ENCODE assay signal across 18 mouse cellular contexts in the genomic region with DNA sequence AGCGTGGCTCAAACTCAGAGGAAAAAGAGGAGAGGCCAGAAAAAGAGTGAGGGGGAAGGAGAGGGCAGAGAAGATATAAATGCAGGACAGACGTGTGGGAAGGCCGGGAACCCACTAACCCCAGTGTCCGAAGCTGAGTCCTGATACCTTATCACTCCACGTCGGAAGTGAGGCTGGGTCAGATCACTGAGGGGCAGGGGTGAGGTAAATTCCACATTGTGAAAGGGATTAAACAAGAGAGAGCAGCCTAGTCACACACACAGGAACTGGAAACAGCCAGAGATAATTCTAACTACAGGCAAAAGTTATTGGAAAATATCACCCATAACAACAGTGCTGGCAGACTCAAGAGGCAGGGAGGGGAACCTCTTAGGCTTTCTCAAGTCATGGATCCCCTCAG. TPM values are rescaled to one million over a fixed set of nuclear protein-coding genes. Genes with fewer than 3 reads are reported as not detected.
A peak's percentile ranks its signal among the peaks of the same experiment; 100 is the strongest.
DNase-seq lines count a peak whose midpoint lies in the region; ATAC-seq and TF ChIP-seq lines count a peak whose summit lies in the region.
"Had no signal": no experiment of that assay in that cellular context is flagged by ENCODE, and none has a peak within 500 bp of the region (broad histone marks: within the 10 kb centered on the region; RNA-seq: fewer than 3 reads in every experiment).

No protein-coding gene starts in this region.

- H3K4me3 ChIP-seq in heart, embryonic 11.5 days (ENCODE audit: low read depth, low read length): no peak overlapping the region
- no peak overlapping the region for H3K4me3 ChIP-seq in heart, embryonic 15.5 days
- H3K4me3 ChIP-seq in liver, embryonic 12.5 days: no peak overlapping the region; the same call in 1 of the 2 replicates
- H3K4me3 ChIP-seq in liver, embryonic 14.5 days (ENCODE audit: insufficient read depth in 1 of 2, low read depth in 2 of 2, low read length in 2 of 2): no peak overlapping the region
- H3K4me3 ChIP-seq: embryonic facial prominence, embryonic 10.5 days; forebrain, embryonic 15.5 days had no signal

- 20% methylated on average over 6 of the region's 6 CpGs for WGBS in heart, embryonic 11.5 days (ENCODE audit: insufficient replicate concordance)
- 22% methylated on average over 6 of the region's 6 CpGs for WGBS in heart, embryonic 15.5 days
- WGBS in liver, embryonic 12.5 days (ENCODE audit: insufficient replicate concordance): 30% methylated on average over 6 of the region's 6 CpGs
- 42% methylated on average over 6 of the region's 6 CpGs for WGBS in liver, embryonic 14.5 days (ENCODE audit: insufficient replicate concordance)

- intact Hi-C loops in heart, postnatal 36 days (cut with DNase I): no loop called here
- intact Hi-C loops in gastrocnemius, postnatal 14 days (cut with DNase I; ENCODE audit: low total_unique reads): no loop called here

- H3K4me1 ChIP-seq in heart, embryonic 11.5 days (ENCODE audit: control insufficient read depth, insufficient read depth, low read length): peaks cover 29% of the 10 kb centered on the region
- peaks cover under 1% of the 10 kb centered on the region; the same call in 1 of the 2 replicates for H3K4me1 ChIP-seq in heart, embryonic 15.5 days (replicated peaks)
- peaks cover 80% of the 10 kb centered on the region for H3K4me1 ChIP-seq in liver, embryonic 12.5 days
- peaks cover 2 to 22% of the 10 kb centered on the region in 2 experiments for H3K4me1 ChIP-seq in liver, embryonic 14.5 days (replicated peaks; ENCODE audit: control insufficient read depth in 2 of 2, insufficient read depth in 2 of 2, low read length in 1 of 2)

- H3K27me3 ChIP-seq in heart, embryonic 11.5 days (ENCODE audit: control insufficient read depth, insufficient read depth, low read length): no peaks in the 10 kb centered on the region
- no peaks in the 10 kb centered on the region for H3K27me3 ChIP-seq in heart, embryonic 15.5 days
- no peaks in the 10 kb centered on the region for H3K27me3 ChIP-seq in liver, embryonic 12.5 days (replicated peaks)
- H3K27me3 ChIP-seq in liver, embryonic 14.5 days (ENCODE audit: control insufficient read depth, insufficient read depth, low read length): no peaks in the 10 kb centered on the region
- H3K27me3 ChIP-seq: forebrain, embryonic 15.5 days had no signal

- no peaks in the 10 kb centered on the region for H3K9me3 ChIP-seq in heart, embryonic 11.5 days (replicated peaks; ENCODE audit: control insufficient read depth, low read length)
- no peaks in the 10 kb centered on the region for H3K9me3 ChIP-seq in heart, embryonic 15.5 days (replicated peaks)
- no peaks in the 10 kb centered on the region for H3K9me3 ChIP-seq in liver, embryonic 12.5 days (replicated peaks)
- H3K9me3 ChIP-seq in liver, embryonic 14.5 days (ENCODE audit: control insufficient read depth, low read length): no peaks in the 10 kb centered on the region
- H3K9me3 ChIP-seq: embryonic facial prominence, embryonic 10.5 days; forebrain, embryonic 15.5 days had no signal

- H3K36me3 ChIP-seq in heart, embryonic 11.5 days (ENCODE audit: control insufficient read depth, insufficient read depth, low read length): peaks cover 27% of the 10 kb centered on the region
- H3K36me3 ChIP-seq in heart, embryonic 15.5 days: peaks cover 35% of the 10 kb centered on the region
- H3K36me3 ChIP-seq in liver, embryonic 12.5 days: peaks cover 100% of the 10 kb centered on the region
- peaks cover 98% of the 10 kb centered on the region for H3K36me3 ChIP-seq in liver, embryonic 14.5 days (replicated peaks; ENCODE audit: control insufficient read depth, insufficient read depth, low read depth)

- DNase-seq in heart, postnatal 36 days: no peak
- no peak for DNase-seq in heart, adult 8-10 months (ENCODE audit: low spot score)
- no peak for DNase-seq in liver, embryonic 14.5 days (ENCODE audit: low read depth in 3 of 3, low spot score in 3 of 3)
- no peak for DNase-seq in gastrocnemius, postnatal 14 days
- DNase-seq: adrenal gland, adult 8-10 months; adrenal gland, postnatal 36 days; cerebellum, adult 2 months; cerebellum, postnatal 10 days; kidney, adult 8-10 months had no signal

- TF ChIP-seq CTCF in liver, embryonic 14.5 days (IDR thresholded peaks at IDR 0.05; ENCODE audit: low read depth): no peak

- peak overlapping the region; percentile 59 for H3K27ac ChIP-seq in heart, embryonic 11.5 days (ENCODE audit: low read depth, low read length)
- 0 out of 2 replicates have a peak overlapping the region, but pooled peaks have one; percentile 17 for H3K27ac ChIP-seq in heart, embryonic 15.5 days
- peak overlapping the region; percentile 27; the same call in 1 of the 2 replicates for H3K27ac ChIP-seq in liver, embryonic 12.5 days
- no peak overlapping the region for H3K27ac ChIP-seq in liver, embryonic 14.5 days
- H3K27ac ChIP-seq: embryonic facial prominence, embryonic 10.5 days; forebrain, embryonic 15.5 days had no signal

- 0 out of 2 replicates have a peak overlapping the region, but pooled peaks have one; percentile 14 for H3K4me2 ChIP-seq in heart, embryonic 11.5 days
- no peak overlapping the region for H3K4me2 ChIP-seq in heart, embryonic 15.5 days
- peak overlapping the region; percentile 75 for H3K4me2 ChIP-seq in liver, embryonic 12.5 days
- H3K4me2 ChIP-seq in liver, embryonic 14.5 days (ENCODE audit: low read depth): peak overlapping the region; percentile 11; the same call in 1 of the 2 replicates
- H3K4me2 ChIP-seq: forebrain, embryonic 15.5 days had no signal

- no peak for TF ChIP-seq EP300 in liver, embryonic 14.5 days (IDR thresholded peaks at IDR 0.05; ENCODE audit: low read depth)

- H3K9ac ChIP-seq in heart, embryonic 11.5 days (ENCODE audit: low read depth, low read length): no peak overlapping the region
- no peak overlapping the region for H3K9ac ChIP-seq in heart, embryonic 15.5 days
- no peak overlapping the region for H3K9ac ChIP-seq in liver, embryonic 12.5 days
- no peak overlapping the region for H3K9ac ChIP-seq in liver, embryonic 14.5 days (replicated peaks)
- H3K9ac ChIP-seq: forebrain, embryonic 15.5 days had no signal

- no peak for ATAC-seq in heart, embryonic 11.5 days (replicated peaks; ENCODE audit: insufficient number of reproducible peaks, low FRiP score, low TSS enrichment)
- ATAC-seq in heart, embryonic 15.5 days (replicated peaks; ENCODE audit: insufficient number of reproducible peaks, insufficient read depth, low FRiP score, low read depth): 0 out of 2 replicates have a peak, but pooled peaks have one; percentile 44
- no peak for ATAC-seq in liver, embryonic 12.5 days
- ATAC-seq in liver, embryonic 14.5 days (ENCODE audit: insufficient read depth): no peak
- ATAC-seq in CD4-positive, CD25-positive, alpha-beta regulatory T cell, adult 4 months: no peak
- ATAC-seq: forebrain, embryonic 15.5 days; hindbrain, embryonic 16.5 days; inflammation-experienced regulatory T-cells, adult 6 months; intestine, postnatal 0 days had no signal

RNA-seq across cellular contexts. Expression of a gene that starts 29.1 kb away (rescaled TPM):
- polyA plus RNA-seq in heart, embryonic 11.5 days (2014; fragmentation: Nextera tagmentation; extraction: Ambion mirVana): 10.4 and 14.6 TPM in 2 replicates
- 10 to 100 TPM; 18.2 to 19.7 TPM for total RNA-seq in heart, postnatal 36 days (2021)
- 12.9 and 18.8 TPM in 2 replicates for polyA plus RNA-seq in heart, embryonic 15.5 days (2015; fragmentation: Nextera tagmentation; extraction: Ambion mirVana)
- total RNA-seq in heart, adult 8-10 months (2022): 10 to 100 TPM; 27.5 to 31.3 (median 28.9) TPM
- polyA plus RNA-seq in liver, embryonic 12.5 days (2016; fragmentation: Nextera tagmentation; extraction: Ambion mirVana): 342 and 350 TPM in 2 replicates
- 327 and 335 TPM in 2 replicates for polyA plus RNA-seq in liver, embryonic 14.5 days (2012; rRNA removed)
- polyA plus RNA-seq in liver, embryonic 14.5 days (2014; fragmentation: Nextera tagmentation; extraction: Ambion mirVana): 285 and 306 TPM in 2 replicates
- total RNA-seq in gastrocnemius, postnatal 14 days (2021): 10 to 100 TPM; 19.4 to 22.9 TPM
- 1 to 10 TPM; 1.0 to 1.2 TPM for polyA plus RNA-seq in CD4-positive, CD25-positive, alpha-beta regulatory T cell, adult 4 months (2017; shearing (Covaris generic))

RNA-seq across cellular contexts. Expression of a gene that starts 46.0 kb away (rescaled TPM):
- polyA plus RNA-seq in heart, embryonic 11.5 days (2014; fragmentation: Nextera tagmentation; extraction: Ambion mirVana): 2.6 and 3.6 TPM in 2 replicates
- 1 to 10 TPM; 3.7 to 3.8 TPM for total RNA-seq in heart, postnatal 36 days (2021)
- 3.0 and 3.7 TPM in 2 replicates for polyA plus RNA-seq in heart, embryonic 15.5 days (2015; fragmentation: Nextera tagmentation; extraction: Ambion mirVana)
- total RNA-seq in heart, adult 8-10 months (2022): 1 to 10 TPM; 3.8 to 5.2 (median 4.0) TPM
- polyA plus RNA-seq in liver, embryonic 12.5 days (2016; fragmentation: Nextera tagmentation; extraction: Ambion mirVana): 1.3 and 1.7 TPM in 2 replicates
- polyA plus RNA-seq in liver, embryonic 14.5 days (2012; rRNA removed): 1.0 and 1.2 TPM in 2 replicates
- 2.0 and 2.1 TPM in 2 replicates for polyA plus RNA-seq in liver, embryonic 14.5 days (2014; fragmentation: Nextera tagmentation; extraction: Ambion mirVana)
- total RNA-seq in gastrocnemius, postnatal 14 days (2021): 1 to 10 TPM; 1.1 to 1.5 TPM
- 1 to 10 TPM; 2.0 to 4.3 TPM for polyA plus RNA-seq in CD4-positive, CD25-positive, alpha-beta regulatory T cell, adult 4 months (2017; shearing (Covaris generic))

RNA-seq across cellular contexts. Expression of a gene that starts 55.4 kb away (rescaled TPM):
- polyA plus RNA-seq in heart, embryonic 11.5 days (2014; fragmentation: Nextera tagmentation; extraction: Ambion mirVana): 11.6 and 11.9 TPM in 2 replicates
- 10 to 100 TPM; 16.6 to 17.0 TPM for total RNA-seq in heart, postnatal 36 days (2021)
- 9.2 and 11.1 TPM in 2 replicates for polyA plus RNA-seq in heart, embryonic 15.5 days (2015; fragmentation: Nextera tagmentation; extraction: Ambion mirVana)
- total RNA-seq in heart, adult 8-10 months (2022): 10 to 100 TPM; 15.3 to 16.7 (median 16.0) TPM
- 5.8 and 6.6 TPM in 2 replicates for polyA plus RNA-seq in liver, embryonic 12.5 days (2016; fragmentation: Nextera tagmentation; extraction: Ambion mirVana)
- 3.3 and 4.0 TPM in 2 replicates for polyA plus RNA-seq in liver, embryonic 14.5 days (2012; rRNA removed)
- 3.6 TPM in 2 replicates for polyA plus RNA-seq in liver, embryonic 14.5 days (2014; fragmentation: Nextera tagmentation; extraction: Ambion mirVana)
- 10 to 100 TPM; 12.2 to 13.8 TPM for total RNA-seq in gastrocnemius, postnatal 14 days (2021)
- polyA plus RNA-seq in CD4-positive, CD25-positive, alpha-beta regulatory T cell, adult 4 months (2017; shearing (Covaris generic)): 1 to 10 TPM; 4.9 to 7.1 TPM

Comparison
In these comparisons a context has a peak if more than half of its experiments do, and no peak if none do; other contexts are left out.
1. RNA of a gene that starts 29.1 kb away (polyA plus RNA-seq): 342 to 350 TPM in liver, embryonic 12.5 days and 285 to 335 TPM in liver, embryonic 14.5 days; 12.9 to 18.8 TPM in heart, embryonic 15.5 days, 10.4 to 14.6 TPM in heart, embryonic 11.5 days and 1.0 to 1.2 TPM in CD4-positive, CD25-positive, alpha-beta regulatory T cell, adult 4 months; every median in the first group is over 10 times any median in the second.